Mouse (Mus musculus): Measurements from ENCODE around the gene Tac2. TPM values are rescaled to one million over a fixed set of nuclear protein-coding genes. Genes with fewer than 3 reads are reported as not detected.
"Not testable (repeated sequence)": the region's sequence is repeated elsewhere in the genome, so short reads cannot be mapped to it uniquely, and the experiment has no call there.

Tac2 gene
- total RNA-seq, 4 experiments from 2014 or later = 3.4 to 7.7 (median 4.1) TPM

- DNase-seq (ENCODE audit: low spot score in 2 of 2) = no peak
These were observed 31.0 kb downstream of the Tac2 start for GRCm38 (mm10) chr10:127755246-127755645.

DNA sequence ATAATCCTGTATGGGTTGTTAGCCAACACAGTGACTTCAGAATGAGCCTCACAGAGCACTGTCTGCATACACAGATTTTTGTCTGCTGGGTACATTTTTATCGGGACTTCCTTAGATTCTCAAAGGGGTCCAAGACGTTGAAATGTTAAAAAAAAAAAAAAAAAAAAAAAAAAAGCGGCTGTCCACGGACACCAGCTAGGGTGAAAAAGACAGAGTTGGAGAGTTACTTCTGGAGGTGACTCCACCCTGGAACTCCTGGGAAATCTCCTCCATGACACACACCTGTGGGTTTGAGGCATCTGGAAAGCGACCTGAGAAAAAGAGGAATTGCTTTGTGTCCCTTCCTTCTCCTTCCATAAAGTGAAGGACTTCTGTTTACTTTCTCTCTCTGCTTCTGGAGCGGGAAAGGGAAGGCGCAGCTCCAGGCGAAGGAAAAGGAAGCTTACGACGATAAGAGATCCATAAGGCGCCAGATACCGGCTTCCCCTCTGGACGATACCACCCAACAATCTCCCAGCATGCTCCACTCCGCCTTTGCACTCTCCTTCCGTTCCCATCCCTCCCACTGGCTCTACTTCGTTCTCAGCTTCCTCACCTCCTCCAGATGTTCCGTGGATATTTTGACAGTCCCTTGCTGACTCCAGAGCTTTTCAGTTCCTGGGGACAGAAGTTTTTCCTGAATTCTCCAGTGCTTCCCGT lies 31.6 kb downstream of the Tac2 start:
- no peak for DNase-seq (ENCODE audit: low spot score in 2 of 2)

- DNase-seq (ENCODE audit: low spot score in 2 of 2) = no peak
These were observed 35.2 kb downstream of the Tac2 start, which contains the start of the genes Rdh1 and Rdh16f1 for GRCm38 (mm10) chr10:127759181-127760110. Gene Rdh1, plus strand, starts transcription at chr10:127759721. Gene Rdh16f1, plus strand, starts transcription at chr10:127759787.

GRCm38 (mm10) chr10:127762926-127763325 lies 38.6 kb downstream of the Tac2 start:
- not testable (repeated sequence) for DNase-seq (ENCODE audit: low spot score in 2 of 2)

DNA sequence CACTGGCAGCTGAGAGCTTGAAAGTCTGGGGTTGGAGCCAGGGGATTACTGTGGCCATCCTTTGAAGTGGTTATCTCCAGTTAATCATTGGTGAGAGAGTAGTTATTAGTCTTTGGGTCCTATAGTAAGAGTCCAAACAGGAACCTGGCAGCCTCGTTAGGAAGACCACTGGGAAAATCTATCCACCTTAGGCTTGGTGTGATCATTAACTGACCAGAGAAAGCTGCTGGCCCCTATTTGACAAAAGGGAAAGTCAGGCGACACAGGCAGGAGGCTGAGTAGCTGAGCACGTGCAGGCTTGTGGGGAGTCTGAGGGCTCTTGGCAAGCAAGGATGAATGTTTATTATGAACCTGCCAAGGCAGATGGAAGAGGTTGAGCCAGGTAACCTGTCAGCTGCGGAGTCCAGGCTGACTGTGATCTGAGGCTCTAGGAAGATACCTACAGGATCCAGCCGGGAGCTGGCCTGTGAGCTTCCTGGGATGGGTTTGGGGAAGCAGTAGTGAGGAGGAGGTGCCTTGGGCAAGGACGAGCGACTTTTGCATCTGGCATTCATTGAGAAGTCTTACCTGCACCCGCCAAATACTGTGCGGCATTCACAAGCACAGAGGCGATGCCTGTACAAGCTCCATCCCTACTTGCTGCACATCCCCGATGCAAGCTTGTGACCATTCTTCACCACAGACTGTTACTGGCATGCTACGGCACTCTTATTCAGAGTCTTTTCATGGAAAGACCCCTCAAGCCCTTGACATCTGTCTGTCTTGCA lies 39.8 kb downstream of the Tac2 start:
- no peak for DNase-seq (ENCODE audit: low spot score in 2 of 2)

DNA sequence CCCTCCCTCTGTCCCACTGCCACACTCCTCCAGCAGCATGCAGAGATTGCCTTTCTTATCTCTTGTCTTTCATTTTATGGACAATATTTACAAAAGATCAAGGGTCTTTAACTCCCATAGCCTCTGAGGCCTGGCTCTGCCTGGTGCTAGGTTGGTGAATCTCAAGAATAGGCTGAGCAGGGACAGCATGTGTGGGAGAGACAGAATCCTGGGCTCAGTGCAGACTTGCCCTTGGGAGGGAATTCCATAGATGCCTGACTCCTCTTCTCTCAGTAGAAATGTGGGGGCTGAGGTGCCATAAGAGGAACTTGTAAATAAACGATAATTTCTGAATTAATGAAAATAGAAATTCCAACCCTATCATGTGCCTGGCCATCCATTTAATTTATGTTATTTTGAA lies 42.3 kb downstream of the Tac2 start:
- no peak for DNase-seq (ENCODE audit: low spot score in 2 of 2)

- no peak for DNase-seq (ENCODE audit: low spot score in 2 of 2)
These were observed 51.7 kb downstream of the Tac2 start, which contains the start of gene Rdh9 for GRCm38 (mm10) chr10:127776011-127776410. Gene Rdh9, plus strand, starts transcription at chr10:127776386.

Other genes with a start within 250 kb of the Tac2 start
- 1 to 10 TPM; 2.1 to 3.5 (median 2.8) TPM for gene Stac3, start 222.8 kb upstream of the Tac2 start, total RNA-seq (2022)
- gene Ndufa4l2, start 209.5 kb upstream of the Tac2 start, total RNA-seq (2022) = 1 to 10 TPM; 2.9 to 4.4 (median 3.6) TPM
- 10 to 100 TPM; 21.7 to 31.3 (median 29.1) TPM for gene Shmt2, start 202.0 kb upstream of the Tac2 start, total RNA-seq (2022)
- 1 to 10 TPM; 1.9 to 2.7 (median 2.3) TPM for gene Nxph4, start 189.9 kb upstream of the Tac2 start, total RNA-seq (2022)
- 100 to 1,000 TPM; 293 to 333 (median 304) TPM for gene Lrp1, start 103.3 kb upstream of the Tac2 start, total RNA-seq (2022)
- 10 to 100 TPM in 3 of 4 experiments, 1 to 10 TPM in 1; 10.0 to 13.6 (median 11.3) TPM for gene Stat6, start 81.5 kb upstream of the Tac2 start, total RNA-seq (2022)
- gene Nemp1, start 57.6 kb upstream of the Tac2 start, total RNA-seq (2022) = 1 to 10 TPM; 5.8 to 8.1 (median 7.6) TPM
- gene Nab2, start 55.9 kb upstream of the Tac2 start, total RNA-seq (2022) = 10 to 100 TPM; 45.3 to 51.6 (median 49.0) TPM
- 1 to 10 TPM in 2 of 4 experiments, under 1 TPM in 2; 0.56 to 1.7 (median 0.86) TPM for gene Myo1a, start 19.3 kb upstream of the Tac2 start, total RNA-seq (2022)
- 10 to 100 TPM; 11.0 to 12.3 (median 11.3) TPM for gene Zbtb39, start 15.1 kb downstream of the Tac2 start, total RNA-seq (2022)
- 1 to 10 TPM; 1.6 to 2.2 (median 1.9) TPM for gene Gpr182, start 27.3 kb downstream of the Tac2 start, total RNA-seq (2022)
- gene Rdh1, start 35.2 kb downstream of the Tac2 start, total RNA-seq (2022) = under 1 TPM; 0.07 to 0.25 (median 0.16) TPM
- under 1 TPM in 1 of 4 experiments, not detected in 3; 0.25 TPM for gene Rdh16f1, start 35.3 kb downstream of the Tac2 start, total RNA-seq (2022)
- gene Rdh9, start 51.9 kb downstream of the Tac2 start, total RNA-seq (2022) = 1 to 10 TPM in 1 of 4 experiments, under 1 TPM in 2, not detected in 1; 0.41 to 1.1 (median 0.83) TPM
- gene Rdh16, start 76.7 kb downstream of the Tac2 start, total RNA-seq (2022) = under 1 TPM; 0.18 to 0.37 (median 0.22) TPM
- not detected for gene Rdh19, start 125.5 kb downstream of the Tac2 start, total RNA-seq (2022)
- gene Rdh16f2, start 142.0 kb downstream of the Tac2 start, total RNA-seq (2022) = not detected
- gene Rdh7, start 164.3 kb downstream of the Tac2 start, total RNA-seq (2022) = not detected
- not detected for gene Sdr9c7, start 174.0 kb downstream of the Tac2 start, total RNA-seq (2022)